Mouse (Mus musculus): ENCODE measurements at regions not wholly inside any gene's neighbourhood (a gene's known extent, or its start where the extent isn't known, plus 50 kb on each side); places are given as distances from the start of the nearest gene placed in this dataset.

DNA sequence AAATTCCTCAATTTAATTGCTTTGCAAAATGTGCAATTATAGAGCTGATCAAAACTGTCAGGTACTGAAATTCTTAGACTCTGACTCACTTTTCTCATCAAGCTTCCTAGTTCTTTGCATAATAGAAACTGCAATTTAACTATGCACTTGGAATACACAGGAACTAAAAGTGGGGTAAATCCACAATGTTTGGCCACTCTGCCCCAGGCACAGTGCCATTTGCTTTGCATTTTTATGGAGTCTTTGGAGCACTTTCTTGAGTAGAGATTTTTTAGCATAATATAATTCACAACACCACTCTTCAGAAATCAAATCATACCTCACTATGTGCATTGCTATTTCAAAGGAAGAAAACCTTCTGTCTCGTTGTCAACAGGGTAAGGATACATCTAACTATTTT, 414.5 kb upstream of the A730009L09Rik start:
- H3K4me3 ChIP-seq, result no peak overlapping the region
- no peak overlapping the region for H3K4me2 ChIP-seq
- WGBS, result 69% methylated on average over 1 of the region's 1 CpGs
- H3K9me3 ChIP-seq, result no peaks in the 10 kb centered on the region
- no peak overlapping the region for H3K27ac ChIP-seq
- no peak overlapping the region for H3K9ac ChIP-seq
- H3K4me1 ChIP-seq, result no peaks in the 10 kb centered on the region
- no peaks in the 10 kb centered on the region for H3K27me3 ChIP-seq (replicated peaks)
- ATAC-seq (replicated peaks), result no peak
- H3K36me3 ChIP-seq (replicated peaks), result no peaks in the 10 kb centered on the region

DNA sequence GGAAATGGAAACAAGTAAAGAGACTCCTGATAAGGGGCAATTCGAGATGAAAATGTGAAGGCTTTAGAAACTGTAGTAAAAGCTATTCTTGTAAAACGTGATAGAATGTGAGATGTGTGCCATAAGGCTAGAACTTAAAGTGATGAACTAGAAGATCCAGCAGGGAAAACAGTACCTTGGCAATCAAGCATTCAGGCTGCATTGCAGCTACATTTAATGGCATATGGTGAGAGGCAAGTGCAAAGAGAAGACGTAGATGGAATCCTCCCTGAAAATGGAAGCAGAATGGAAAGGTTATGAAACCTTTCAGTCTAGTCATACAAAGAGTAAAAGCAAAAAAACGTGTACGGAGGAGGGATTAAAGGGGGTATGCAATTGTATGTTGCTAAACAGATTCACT, 403.3 kb upstream of the A730009L09Rik start:
- ATAC-seq (replicated peaks), result no peak
- H3K9ac ChIP-seq, result no peak overlapping the region

DNA sequence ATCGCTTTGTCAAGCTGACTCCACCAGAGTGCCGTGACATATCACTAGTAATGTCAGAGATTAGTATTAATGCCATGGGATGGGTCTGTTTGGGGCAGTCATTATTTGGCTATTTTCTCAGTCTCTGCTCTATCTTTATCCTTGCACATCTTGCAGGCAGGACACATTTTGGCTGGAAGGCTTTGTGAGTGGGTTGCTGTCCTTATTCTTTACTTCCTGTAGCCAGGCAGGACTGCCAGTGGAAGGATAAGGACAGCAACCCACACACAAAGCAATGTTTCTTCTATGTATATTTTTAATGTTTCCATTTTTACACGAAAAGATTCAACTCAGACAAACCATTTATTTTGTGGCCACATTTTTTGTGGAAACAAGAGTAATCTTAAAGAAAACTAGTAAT, 397.4 kb upstream of the A730009L09Rik start:
- no peak overlapping the region for H3K4me3 ChIP-seq
- no peaks in the 10 kb centered on the region for H3K9me3 ChIP-seq
- H3K27ac ChIP-seq, result no peak overlapping the region
- no peak for ATAC-seq (replicated peaks)
- H3K4me2 ChIP-seq, result no peak overlapping the region
- no peak overlapping the region for H3K9ac ChIP-seq
- H3K36me3 ChIP-seq (replicated peaks), result no peaks in the 10 kb centered on the region
- no peaks in the 10 kb centered on the region for H3K27me3 ChIP-seq (replicated peaks)
- WGBS, result 92% methylated on average over 3 of the region's 3 CpGs
- no peaks in the 10 kb centered on the region for H3K4me1 ChIP-seq

More for the DNA sequence above, 403.3 kb upstream of the A730009L09Rik start:
- H3K27ac ChIP-seq, result no peak overlapping the region
- no peaks in the 10 kb centered on the region for H3K27me3 ChIP-seq (replicated peaks)
- 80% methylated on average over 5 of the region's 5 CpGs for WGBS
- H3K36me3 ChIP-seq (replicated peaks), result no peaks in the 10 kb centered on the region
- no peak overlapping the region for H3K4me2 ChIP-seq
- H3K4me1 ChIP-seq, result no peaks in the 10 kb centered on the region
- H3K4me3 ChIP-seq, result no peak overlapping the region
- H3K9me3 ChIP-seq, result no peaks in the 10 kb centered on the region

DNA sequence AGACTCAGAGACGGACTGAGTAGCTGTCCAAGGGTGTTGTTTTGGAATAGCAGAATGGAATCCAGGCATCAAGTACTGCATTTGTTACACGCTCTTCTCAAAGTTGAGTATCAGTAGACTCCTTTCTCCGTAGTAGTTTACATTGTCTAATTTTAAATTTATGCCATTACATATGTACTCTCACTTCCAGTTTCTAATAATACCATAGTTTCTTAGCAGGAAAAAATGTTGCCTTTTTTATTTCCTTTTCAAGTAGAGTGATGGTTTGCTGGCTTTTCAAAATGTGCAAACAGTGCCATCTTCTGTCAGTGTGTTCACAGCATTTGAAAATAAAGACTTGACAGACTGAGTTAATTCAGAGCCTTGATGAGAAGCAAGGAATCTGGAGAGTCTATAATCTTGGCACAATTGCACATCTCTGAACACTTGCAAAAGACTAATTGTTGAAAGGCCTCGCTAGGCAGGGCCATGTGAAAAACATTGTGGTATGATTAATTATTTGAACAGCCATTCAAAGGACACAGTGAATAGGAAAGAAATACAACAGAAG, 379.2 kb upstream of the A730009L09Rik start:
- Histone ChIP-seq H3K27me3 (replicated peaks) (no peaks in the 10 kb centered on the region), H3K36me3 (replicated peaks) (no peaks in the 10 kb centered on the region), H3K4me1 (0 out of 2 replicates have a peak, but pooled peaks cover 2% of the 10 kb centered on the region), H3K4me3 (no peak overlapping the region), H3K9me3 (no peaks in the 10 kb centered on the region), H3K4me2 (no peak overlapping the region), H3K27ac (0 out of 2 replicates have a peak overlapping the region, but pooled peaks have one; percentile 48), H3K9ac (no peak overlapping the region)
- 52% methylated on average over 4 of the region's 4 CpGs for WGBS
- peak; percentile 60; the same call in 1 of the 2 replicates for ATAC-seq (replicated peaks)

DNA sequence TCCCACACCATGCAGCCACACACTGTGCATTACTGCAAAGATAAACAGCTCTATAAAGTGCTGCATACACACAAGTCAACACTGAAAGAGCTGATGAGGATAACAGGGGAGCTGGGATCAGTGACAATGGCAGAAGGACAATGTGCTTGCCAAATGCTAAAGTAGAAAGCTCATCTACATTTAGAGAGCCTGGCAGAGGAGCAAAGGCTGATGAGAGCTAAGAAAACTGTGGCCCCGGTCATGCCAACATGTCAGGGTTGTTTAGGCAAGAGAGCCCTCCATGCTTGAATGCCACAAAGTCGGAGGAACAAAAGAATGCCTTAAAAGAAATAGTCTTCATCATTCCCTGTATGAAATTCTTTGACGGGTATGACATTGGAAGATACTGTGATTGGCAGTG, 363.0 kb upstream of the A730009L09Rik start:
- Histone ChIP-seq H3K27ac (no peak overlapping the region), H3K9me3 (no peaks in the 10 kb centered on the region), H3K9ac (no peak overlapping the region), H3K36me3 (replicated peaks) (no peaks in the 10 kb centered on the region), H3K4me3 (no peak overlapping the region), H3K27me3 (replicated peaks) (no peaks in the 10 kb centered on the region), H3K4me1 (no peaks in the 10 kb centered on the region), H3K4me2 (no peak overlapping the region)
- no peak for ATAC-seq (replicated peaks)
- WGBS, result 72% methylated on average over 3 of the region's 3 CpGs

DNA sequence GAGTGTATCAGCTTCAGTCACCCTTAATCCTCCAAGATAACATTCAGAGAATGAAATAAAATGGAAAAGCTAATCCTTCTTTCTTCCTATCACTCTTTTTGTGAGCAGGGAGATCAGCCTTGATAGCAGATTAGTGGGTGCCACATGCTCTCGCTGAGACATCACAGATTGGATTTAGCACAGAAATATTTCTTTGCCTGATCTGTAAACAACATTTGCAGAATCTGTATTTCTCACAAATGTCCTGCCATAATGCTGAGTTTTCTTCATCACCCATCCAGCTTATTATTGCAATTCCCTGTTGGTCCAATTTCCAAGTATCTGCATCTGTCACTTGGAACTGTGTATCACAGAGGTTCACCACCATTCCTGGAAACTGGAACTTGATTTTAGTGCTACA, 342.8 kb upstream of the A730009L09Rik start:
- Histone ChIP-seq H3K9me3 (no peaks in the 10 kb centered on the region), H3K4me2 (no peak overlapping the region), H3K4me3 (no peak overlapping the region), H3K36me3 (replicated peaks) (no peaks in the 10 kb centered on the region), H3K27me3 (replicated peaks) (no peaks in the 10 kb centered on the region), H3K9ac (no peak overlapping the region), H3K27ac (no peak overlapping the region), H3K4me1 (no peaks in the 10 kb centered on the region)
- WGBS, result 34% methylated on average over 1 of the region's 1 CpGs
- ATAC-seq (replicated peaks), result no peak

Measured in midbrain, embryonic 15.5 days (tissue).